Mouse (Mus musculus): ENCODE measurements around the gene Incenp.
A peak's percentile ranks its signal among the peaks of the same experiment; 100 is the strongest.

DNA sequence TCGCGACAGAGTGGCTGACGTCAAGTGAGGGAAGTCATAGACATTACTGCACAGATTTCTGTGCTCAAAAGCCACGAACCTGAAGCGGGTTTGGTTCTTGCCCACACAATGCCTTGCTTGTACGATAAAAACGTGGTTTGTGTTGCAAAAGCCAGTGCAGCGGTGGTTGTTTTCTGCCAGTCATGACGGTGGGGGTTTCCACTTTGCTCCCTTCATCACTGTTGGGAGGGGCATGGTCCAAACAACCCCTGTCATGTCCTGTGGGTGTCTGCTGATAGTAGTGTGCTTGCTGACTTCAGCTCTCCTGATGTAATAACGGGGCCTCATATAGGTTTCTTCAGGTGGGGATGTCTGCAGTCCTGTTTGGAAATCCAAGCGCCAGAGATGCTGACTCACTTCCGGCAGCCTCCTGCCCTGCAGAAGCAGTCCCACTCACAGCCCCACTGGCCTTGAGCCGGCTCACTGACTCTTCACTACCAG lies 39.5 kb upstream of the Incenp start:
- peak in 1 of 2 experiments; percentile 38; a peak in 1 of 4 replicates for TF ChIP-seq POLR2A (IDR thresholded peaks at IDR 0.05; ENCODE audit: control insufficient read depth in 1 of 2, insufficient read depth in 1 of 2, low read depth in 1 of 2, low read length in 2 of 2, poor library complexity in 1 of 2)
- no peak for TF ChIP-seq CTCF (IDR thresholded peaks at IDR 0.05 in 2 of 3, conservative IDR thresholded peaks at IDR 0.05 in 1 of 3; ENCODE audit: control insufficient read depth in 1 of 3, insufficient read depth in 1 of 3, low read depth in 2 of 3, low read length in 3 of 3, poor library complexity in 1 of 3, severe bottlenecking in 1 of 3)
